Mouse (Mus musculus) heart, embryonic 16.5 days (tissue): ENCODE data around the gene Gid8. TPM values are rescaled to one million over a fixed set of nuclear protein-coding genes. Genes with fewer than 3 reads are reported as not detected.
A peak's percentile ranks its signal among the peaks of the same experiment; 100 is the strongest.

Source experiments
- ATAC-seq: fragments of 200-750 bp; cut with Nextera tagmentation; replicated peaks from 2 replicates; pipeline ENCODE4 v1.8.0; 2017; ENCODE audit warnings: moderate number of reproducible peaks; ENCODE audit not compliant: insufficient read depth, low FRiP score; ENCODE audit errors: extremely low read depth
- H3K27ac ChIP-seq: fragments of 300-500 bp; sonication (generic); 2 replicates; pipeline ENCODE4 v1.5.1; 2014; ENCODE audit warnings: mild to moderate bottlenecking, low read length, control low read depth, moderate library complexity
- H3K27me3 ChIP-seq: fragments of 300-500 bp; sonication (generic); 2 replicates; pipeline ENCODE4 v1.6.1; 2014; ENCODE audit warnings: low read length, mixed read lengths; ENCODE audit not compliant: control insufficient read depth, insufficient read depth
- H3K36me3 ChIP-seq: fragments of 300-500 bp; sonication (generic); 2 replicates; pipeline ENCODE4 v1.6.1; 2014; ENCODE audit not compliant: control insufficient read depth, insufficient read depth
- H3K4me1 ChIP-seq: fragments of 300-500 bp; sonication (generic); 2 replicates; pipeline ENCODE4 v1.6.1; 2014; ENCODE audit warnings: low read length, mixed read lengths; ENCODE audit not compliant: control insufficient read depth, insufficient read depth
- H3K4me2 ChIP-seq: fragments of 300-500 bp; sonication (generic); 2 replicates; pipeline ENCODE4 v1.6.1; 2014; ENCODE audit warnings: low read depth, mild to moderate bottlenecking, control low read depth, low read length
- H3K4me3 ChIP-seq: fragments of 300-500 bp; sonication (generic); 2 replicates; pipeline ENCODE4 v1.5.1; 2014; ENCODE audit warnings: mild to moderate bottlenecking, control low read depth, low read length
- H3K9ac ChIP-seq: fragments of 300-500 bp; sonication (generic); 2 replicates; pipeline ENCODE4 v1.6.1; 2014; ENCODE audit warnings: low read length, control low read depth
- H3K9me3 ChIP-seq: fragments of 300-500 bp; sonication (generic); replicated peaks from 2 replicates; pipeline ENCODE4 v1.6.1; 2016; ENCODE audit warnings: low read length; ENCODE audit not compliant: control insufficient read depth
- WGBS: fragments of 180-500 bp; shearing (Covaris S2); extraction: QIAGEN DNeasy Blood & Tissue Kit; methylation state at CpG from one replicate; pipeline ENCODE4 v1.1.7; 2014; 5-methylcytosine and 5-hydroxymethylcytosine counted together
- polyA plus RNA-seq: library from polyadenylated mRNA; unstranded; fragments of >200 nt; fragmentation: Nextera tagmentation; extraction: Ambion mirVana; gene quantifications from 2 replicates; pipeline ENCODE4 v1.2.1, GENCODE M21; 2015

The Gid8 gene
- polyA plus RNA-seq, 1 experiment from 2014 or later: 49.4 TPM

GRCm38 (mm10) chr2:180735232-180735631 is 25.3 kb downstream of the Gid8 start:
- H3K36me3 ChIP-seq: no peaks in the 10 kb centered on the region
- WGBS: 54% methylated on average over 7 of the region's 7 CpGs

GRCm38 (mm10) chr2:180737984-180738383 is 28.1 kb downstream of the Gid8 start:
- WGBS: 82% methylated on average over 2 of the region's 2 CpGs
- no peaks in the 10 kb centered on the region for H3K27me3 ChIP-seq
- no peak overlapping the region for H3K4me3 ChIP-seq
- no peaks in the 10 kb centered on the region for H3K9me3 ChIP-seq
- H3K4me1 ChIP-seq: no peaks in the 10 kb centered on the region
- no peaks in the 10 kb centered on the region for H3K36me3 ChIP-seq
- ATAC-seq: no peak
- H3K4me2 ChIP-seq: no peak overlapping the region
- H3K27ac ChIP-seq: no peak overlapping the region
- no peak overlapping the region for H3K9ac ChIP-seq

More at GRCm38 (mm10) chr2:180735232-180735631, 25.3 kb downstream of the Gid8 start:
- no peaks in the 10 kb centered on the region for H3K4me1 ChIP-seq
- H3K9me3 ChIP-seq: no peaks in the 10 kb centered on the region
- no peak overlapping the region for H3K4me3 ChIP-seq
- ATAC-seq: no peak
- no peak overlapping the region for H3K4me2 ChIP-seq
- H3K27me3 ChIP-seq: no peaks in the 10 kb centered on the region
- no peak overlapping the region for H3K9ac ChIP-seq
- H3K27ac ChIP-seq: no peak overlapping the region

GRCm38 (mm10) chr2:180740349-180740748 is 30.4 kb downstream of the Gid8 start:
- no peaks in the 10 kb centered on the region for H3K36me3 ChIP-seq
- H3K4me1 ChIP-seq: no peaks in the 10 kb centered on the region
- no peaks in the 10 kb centered on the region for H3K9me3 ChIP-seq
- WGBS: 23% methylated on average over 3 of the region's 3 CpGs
- no peaks in the 10 kb centered on the region for H3K27me3 ChIP-seq
- no peak overlapping the region for H3K9ac ChIP-seq
- H3K4me2 ChIP-seq: no peak overlapping the region
- no peak for ATAC-seq
- no peak overlapping the region for H3K27ac ChIP-seq
- no peak overlapping the region for H3K4me3 ChIP-seq

GRCm38 (mm10) chr2:180741421-180741820 is 31.5 kb downstream of the Gid8 start:
- no peaks in the 10 kb centered on the region for H3K4me1 ChIP-seq
- WGBS: 61% methylated on average over 7 of the region's 7 CpGs
- no peak for ATAC-seq

GRCm38 (mm10) chr2:180742820-180743219 is 32.9 kb downstream of the Gid8 start:
- Histone ChIP-seq H3K27ac (no peak overlapping the region), H3K4me1 (no peaks in the 10 kb centered on the region), H3K9me3 (no peaks in the 10 kb centered on the region), H3K4me3 (no peak overlapping the region), H3K36me3 (no peaks in the 10 kb centered on the region), H3K27me3 (0 out of 2 replicates have a peak, but pooled peaks cover 2% of the 10 kb centered on the region), H3K9ac (no peak overlapping the region), H3K4me2 (no peak overlapping the region)
- no peak for ATAC-seq
- 80% methylated on average over 6 of the region's 6 CpGs for WGBS

More at GRCm38 (mm10) chr2:180741421-180741820, 31.5 kb downstream of the Gid8 start:
- no peaks in the 10 kb centered on the region for H3K36me3 ChIP-seq
- H3K27me3 ChIP-seq: 0 out of 2 replicates have a peak, but pooled peaks cover 2% of the 10 kb centered on the region
- no peak overlapping the region for H3K4me3 ChIP-seq
- H3K4me2 ChIP-seq: no peak overlapping the region
- no peak overlapping the region for H3K9ac ChIP-seq
- no peaks in the 10 kb centered on the region for H3K9me3 ChIP-seq
- no peak overlapping the region for H3K27ac ChIP-seq

GRCm38 (mm10) chr2:180743321-180743720 is 33.4 kb downstream of the Gid8 start:
- no peak overlapping the region for H3K4me3 ChIP-seq
- no peak overlapping the region for H3K27ac ChIP-seq
- ATAC-seq: no peak
- no peaks in the 10 kb centered on the region for H3K9me3 ChIP-seq
- 69% methylated on average over 2 of the region's 2 CpGs for WGBS
- no peak overlapping the region for H3K9ac ChIP-seq
- peaks cover 4% of the 10 kb centered on the region; the same call in 1 of the 2 replicates for H3K27me3 ChIP-seq
- H3K4me2 ChIP-seq: no peak overlapping the region
- no peaks in the 10 kb centered on the region for H3K36me3 ChIP-seq
- H3K4me1 ChIP-seq: no peaks in the 10 kb centered on the region

- no peak overlapping the region for H3K4me3 ChIP-seq
- 30% methylated on average over 17 of the region's 17 CpGs for WGBS
- no peak overlapping the region for H3K4me2 ChIP-seq
- H3K27me3 ChIP-seq: peaks cover 7% of the 10 kb centered on the region; the same call in 1 of the 2 replicates
- no peaks in the 10 kb centered on the region for H3K4me1 ChIP-seq
- no peaks in the 10 kb centered on the region for H3K9me3 ChIP-seq
- H3K27ac ChIP-seq: no peak overlapping the region
- no peaks in the 10 kb centered on the region for H3K36me3 ChIP-seq
- peak; percentile 52 for ATAC-seq
- no peak overlapping the region for H3K9ac ChIP-seq
Measured at GRCm38 (mm10) chr2:180745248-180745927, 35.5 kb downstream of the Gid8 start.

- H3K4me3 ChIP-seq: no peak overlapping the region
- no peak overlapping the region for H3K27ac ChIP-seq
- H3K9ac ChIP-seq: no peak overlapping the region
- no peak for ATAC-seq
- 45% methylated on average over 5 of the region's 5 CpGs for WGBS
- no peaks in the 10 kb centered on the region for H3K4me1 ChIP-seq
- H3K4me2 ChIP-seq: no peak overlapping the region
- peaks cover 7% of the 10 kb centered on the region; the same call in 1 of the 2 replicates for H3K27me3 ChIP-seq
- no peaks in the 10 kb centered on the region for H3K36me3 ChIP-seq
- no peaks in the 10 kb centered on the region for H3K9me3 ChIP-seq
Measured at GRCm38 (mm10) chr2:180746569-180747192, 36.8 kb downstream of the Gid8 start.

- H3K27me3 ChIP-seq: peaks cover 7% of the 10 kb centered on the region; the same call in 1 of the 2 replicates
- 42% methylated on average over 5 of the region's 5 CpGs for WGBS
- no peak for ATAC-seq
- H3K4me3 ChIP-seq: no peak overlapping the region
- H3K9me3 ChIP-seq: no peaks in the 10 kb centered on the region
- H3K27ac ChIP-seq: no peak overlapping the region
- H3K9ac ChIP-seq: no peak overlapping the region
- no peaks in the 10 kb centered on the region for H3K36me3 ChIP-seq
- H3K4me1 ChIP-seq: no peaks in the 10 kb centered on the region
- no peak overlapping the region for H3K4me2 ChIP-seq
Measured at GRCm38 (mm10) chr2:180748904-180749303, 39.0 kb downstream of the Gid8 start.
